Mouse (Mus musculus): ENCODE data around the gene Nrp1. TPM values are rescaled to one million over a fixed set of nuclear protein-coding genes. Genes with fewer than 3 reads are reported as not detected.

The Nrp1 gene
- polyA plus RNA-seq, 1 experiment from 2014 or later, result 121 TPM

- no peaks in the 10 kb centered on the region for H3K36me3 ChIP-seq
- H3K9ac ChIP-seq, result no peak overlapping the region
- no peak overlapping the region for H3K27ac ChIP-seq (replicated peaks)
- no peak for ATAC-seq (ENCODE audit: extremely low read depth, insufficient number of reproducible peaks, low FRiP score, low TSS enrichment)
- H3K4me2 ChIP-seq, result no peak overlapping the region
- WGBS, result 65% methylated on average over 3 of the region's 3 CpGs
- H3K4me1 ChIP-seq, result peaks cover 19% of the 10 kb centered on the region
- no peaks in the 10 kb centered on the region for H3K27me3 ChIP-seq (replicated peaks)
- no peak overlapping the region for H3K4me3 ChIP-seq
- H3K9me3 ChIP-seq, result no peaks in the 10 kb centered on the region
Measured at GRCm38 (mm10) chr8:128516846-128517446, 158.5 kb downstream of the Nrp1 start.

GRCm38 (mm10) chr8:128517546-128518102 lies 159.2 kb downstream of the Nrp1 start:
- H3K27ac ChIP-seq (replicated peaks), result no peak overlapping the region
- H3K9ac ChIP-seq, result no peak overlapping the region
- no peak for ATAC-seq (ENCODE audit: extremely low read depth, insufficient number of reproducible peaks, low FRiP score, low TSS enrichment)
- 58% methylated on average over 4 of the region's 4 CpGs for WGBS
- peaks cover 19% of the 10 kb centered on the region for H3K4me1 ChIP-seq
- H3K9me3 ChIP-seq, result no peaks in the 10 kb centered on the region
- no peak overlapping the region for H3K4me2 ChIP-seq
- H3K27me3 ChIP-seq (replicated peaks), result no peaks in the 10 kb centered on the region
- H3K36me3 ChIP-seq, result no peaks in the 10 kb centered on the region
- H3K4me3 ChIP-seq, result no peak overlapping the region

- no peak overlapping the region for H3K4me2 ChIP-seq
- no peaks in the 10 kb centered on the region for H3K27me3 ChIP-seq (replicated peaks)
- no peak overlapping the region for H3K4me3 ChIP-seq
- H3K36me3 ChIP-seq, result no peaks in the 10 kb centered on the region
- H3K9ac ChIP-seq, result no peak overlapping the region
- H3K9me3 ChIP-seq, result no peaks in the 10 kb centered on the region
- 57% methylated on average over 1 of the region's 1 CpGs for WGBS
- peaks cover 15% of the 10 kb centered on the region for H3K4me1 ChIP-seq
- no peak overlapping the region for H3K27ac ChIP-seq (replicated peaks)
- no peak for ATAC-seq (ENCODE audit: extremely low read depth, insufficient number of reproducible peaks, low FRiP score, low TSS enrichment)
Measured at GRCm38 (mm10) chr8:128519366-128519765, 161.0 kb downstream of the Nrp1 start.

GRCm38 (mm10) chr8:128523825-128524224 lies 165.4 kb downstream of the Nrp1 start:
- H3K4me2 ChIP-seq, result no peak overlapping the region
- no peaks in the 10 kb centered on the region for H3K27me3 ChIP-seq (replicated peaks)
- H3K36me3 ChIP-seq, result no peaks in the 10 kb centered on the region
- H3K27ac ChIP-seq (replicated peaks), result no peak overlapping the region
- 53% methylated on average over 7 of the region's 7 CpGs for WGBS
- no peak for ATAC-seq (ENCODE audit: extremely low read depth, insufficient number of reproducible peaks, low FRiP score, low TSS enrichment)
- peaks cover 11% of the 10 kb centered on the region for H3K4me1 ChIP-seq
- H3K4me3 ChIP-seq, result no peak overlapping the region
- H3K9ac ChIP-seq, result no peak overlapping the region
- no peaks in the 10 kb centered on the region for H3K9me3 ChIP-seq

- Histone ChIP-seq H3K4me3 (no peak overlapping the region), H3K4me1 (peaks cover 11% of the 10 kb centered on the region), H3K9me3 (no peaks in the 10 kb centered on the region), H3K9ac (no peak overlapping the region), H3K27ac (replicated peaks) (no peak overlapping the region), H3K27me3 (replicated peaks) (no peaks in the 10 kb centered on the region), H3K36me3 (no peaks in the 10 kb centered on the region), H3K4me2 (no peak overlapping the region)
- ATAC-seq (ENCODE audit: extremely low read depth, insufficient number of reproducible peaks, low FRiP score, low TSS enrichment), result no peak
- WGBS, result 56% methylated on average over 1 of the region's 1 CpGs
Measured at GRCm38 (mm10) chr8:128525912-128526311, 167.5 kb downstream of the Nrp1 start.

- Histone ChIP-seq H3K27ac (replicated peaks) (no peak overlapping the region), H3K4me3 (no peak overlapping the region), H3K9ac (no peak overlapping the region; the same call in 1 of the 2 replicates), H3K9me3 (no peaks in the 10 kb centered on the region), H3K27me3 (replicated peaks) (no peaks in the 10 kb centered on the region), H3K4me1 (peaks cover 15% of the 10 kb centered on the region; the same call in 1 of the 2 replicates), H3K36me3 (no peaks in the 10 kb centered on the region), H3K4me2 (no peak overlapping the region)
- 48% methylated on average over 8 of the region's 8 CpGs for whole genome bisulfite sequencing
- ATAC-seq (ENCODE audit: extremely low read depth, insufficient number of reproducible peaks, low FRiP score, low TSS enrichment), result no peak
Measured at GRCm38 (mm10) chr8:128528591-128529383, 170.4 kb downstream of the Nrp1 start.

- no peak for ATAC-seq (ENCODE audit: extremely low read depth, insufficient number of reproducible peaks, low FRiP score, low TSS enrichment)
- no peaks in the 10 kb centered on the region for H3K9me3 ChIP-seq
- no peaks in the 10 kb centered on the region for H3K27me3 ChIP-seq (replicated peaks)
- 63% methylated on average over 3 of the region's 3 CpGs for WGBS
- H3K4me3 ChIP-seq, result no peak overlapping the region
- H3K27ac ChIP-seq (replicated peaks), result no peak overlapping the region
- peaks cover 10% of the 10 kb centered on the region; the same call in 1 of the 2 replicates for H3K4me1 ChIP-seq
- H3K9ac ChIP-seq, result no peak overlapping the region
- H3K4me2 ChIP-seq, result no peak overlapping the region
- H3K36me3 ChIP-seq, result no peaks in the 10 kb centered on the region
Measured at GRCm38 (mm10) chr8:128534442-128534871, 176.1 kb downstream of the Nrp1 start.

- no peaks in the 10 kb centered on the region for H3K27me3 ChIP-seq (replicated peaks)
Measured at GRCm38 (mm10) chr8:128535685-128536084, 177.3 kb downstream of the Nrp1 start.

GRCm38 (mm10) chr8:128538378-128538777 lies 180.0 kb downstream of the Nrp1 start:
- Histone ChIP-seq H3K4me1 (no peaks in the 10 kb centered on the region), H3K9ac (no peak overlapping the region), H3K36me3 (no peaks in the 10 kb centered on the region), H3K4me2 (no peak overlapping the region), H3K4me3 (no peak overlapping the region), H3K9me3 (no peaks in the 10 kb centered on the region), H3K27me3 (replicated peaks) (no peaks in the 10 kb centered on the region), H3K27ac (replicated peaks) (no peak overlapping the region)
- WGBS, result 74% methylated on average over 1 of the region's 1 CpGs
- ATAC-seq (ENCODE audit: extremely low read depth, insufficient number of reproducible peaks, low FRiP score, low TSS enrichment), result no peak

More at GRCm38 (mm10) chr8:128535685-128536084, 177.3 kb downstream of the Nrp1 start:
- Histone ChIP-seq H3K4me1 (peaks cover 10% of the 10 kb centered on the region; the same call in 1 of the 2 replicates), H3K9me3 (no peaks in the 10 kb centered on the region), H3K4me3 (no peak overlapping the region), H3K36me3 (no peaks in the 10 kb centered on the region), H3K9ac (no peak overlapping the region), H3K27ac (replicated peaks) (no peak overlapping the region), H3K4me2 (no peak overlapping the region)
- ATAC-seq (ENCODE audit: extremely low read depth, insufficient number of reproducible peaks, low FRiP score, low TSS enrichment), result no peak

GRCm38 (mm10) chr8:128541355-128542090 lies 183.1 kb downstream of the Nrp1 start:
- Histone ChIP-seq H3K36me3 (no peaks in the 10 kb centered on the region), H3K4me3 (no peak overlapping the region), H3K9me3 (no peaks in the 10 kb centered on the region), H3K9ac (no peak overlapping the region), H3K4me2 (no peak overlapping the region), H3K4me1 (0 out of 2 replicates have a peak, but pooled peaks cover 5% of the 10 kb centered on the region), H3K27ac (replicated peaks) (no peak overlapping the region), H3K27me3 (replicated peaks) (no peaks in the 10 kb centered on the region)
- no peak for ATAC-seq (ENCODE audit: extremely low read depth, insufficient number of reproducible peaks, low FRiP score, low TSS enrichment)
- WGBS, result 51% methylated on average over 1 of the region's 1 CpGs

Measured in heart, embryonic 13.5 days (tissue).